Mouse (Mus musculus) frontal cortex, postnatal 10 days (tissue): ENCODE data around the gene Pmvk.

ENCODE experiments used
- DNase-seq, 2 experiments: peaks; one replicate each; pipeline ENCODE4 v3.0.0; 2022; ENCODE audit warnings: low spot score in 2 of 2, mixed read lengths in 1 of 2

The Pmvk gene

DNA sequence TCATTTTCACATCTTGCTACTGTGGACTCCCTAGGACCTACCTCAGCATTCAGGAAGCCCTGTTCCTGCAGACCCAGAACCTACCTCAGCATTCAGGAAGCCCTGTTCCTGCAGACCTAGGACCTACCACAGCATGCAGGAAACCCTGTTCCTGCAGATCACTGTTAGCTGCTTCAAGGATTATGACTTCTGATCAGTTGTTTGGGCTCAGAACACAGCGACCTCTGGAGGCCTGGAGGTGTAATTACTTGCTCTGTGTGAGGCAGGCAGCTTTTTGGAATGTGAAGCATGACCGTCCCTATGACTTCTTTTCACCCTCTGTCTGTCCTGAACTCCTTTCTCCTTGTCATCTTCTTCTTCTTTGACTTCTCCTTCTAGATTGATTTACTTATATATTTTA is 27.1 kb downstream of the Pmvk start:
- DNase-seq, result no peak

GRCm38 (mm10) chr3:89482249-89482648 is 27.9 kb downstream of the Pmvk start:
- DNase-seq, result no peak

DNA sequence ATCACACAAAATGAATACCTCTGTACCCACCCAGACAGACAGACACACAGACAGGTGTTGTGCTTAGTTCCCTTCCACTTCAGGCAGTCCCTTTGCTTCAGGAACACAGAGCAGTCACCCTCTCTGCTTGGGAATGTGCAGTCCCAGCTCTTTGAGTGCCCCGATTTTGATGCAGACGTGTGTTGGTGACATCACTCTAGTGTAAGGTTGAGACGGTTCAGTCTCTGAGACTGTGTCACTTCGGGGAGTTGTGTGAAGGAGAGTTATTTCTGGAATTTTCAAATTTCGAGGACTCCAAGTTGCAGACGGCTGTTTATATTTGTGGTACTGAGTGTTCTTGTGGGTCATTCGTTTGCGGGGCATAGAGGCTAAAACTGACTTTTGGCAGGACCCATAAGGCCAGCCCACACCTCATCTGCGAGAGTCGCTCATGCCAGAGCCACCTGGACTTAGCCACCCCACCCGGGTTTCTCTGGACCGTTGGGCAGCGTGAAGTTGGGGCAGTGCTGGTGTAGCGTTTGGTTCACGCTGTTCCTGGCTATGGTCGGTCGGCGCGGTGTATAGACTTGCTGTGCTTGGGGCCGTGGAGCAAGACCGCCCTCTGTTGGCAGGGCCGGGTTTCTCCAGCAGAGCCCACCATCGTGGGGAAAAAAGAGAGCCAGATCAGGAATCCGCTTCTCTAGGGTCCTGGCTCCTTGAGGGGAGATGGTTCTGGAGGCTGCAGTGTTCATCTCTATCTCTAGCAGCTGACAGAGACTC is 30.6 kb downstream of the Pmvk start:
- peak; percentile 22 to 60 for DNase-seq

DNA sequence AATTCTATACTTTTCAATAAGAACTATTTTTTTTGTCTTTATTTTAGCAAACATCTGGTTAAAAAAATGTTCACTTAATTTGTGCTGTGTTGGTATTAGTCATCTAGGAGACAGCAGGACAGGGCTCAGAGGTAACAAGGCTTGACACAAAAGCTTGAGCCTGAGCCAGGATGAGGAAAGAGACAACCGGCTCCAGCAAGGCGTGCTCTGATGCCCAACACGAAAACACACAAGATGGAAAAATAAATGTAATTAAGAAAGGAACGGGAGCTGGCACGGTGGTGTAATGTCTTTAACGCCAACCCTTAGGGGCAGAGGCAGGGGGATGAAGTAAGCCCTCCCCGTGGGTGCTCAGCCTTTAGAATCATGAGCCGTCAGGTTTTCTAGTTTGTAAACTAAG is 31.8 kb downstream of the Pmvk start:
- no peak for DNase-seq

- DNase-seq, result no peak
These were observed 32.8 kb downstream of the Pmvk start for GRCm38 (mm10) chr3:89486916-89487702.

DNA sequence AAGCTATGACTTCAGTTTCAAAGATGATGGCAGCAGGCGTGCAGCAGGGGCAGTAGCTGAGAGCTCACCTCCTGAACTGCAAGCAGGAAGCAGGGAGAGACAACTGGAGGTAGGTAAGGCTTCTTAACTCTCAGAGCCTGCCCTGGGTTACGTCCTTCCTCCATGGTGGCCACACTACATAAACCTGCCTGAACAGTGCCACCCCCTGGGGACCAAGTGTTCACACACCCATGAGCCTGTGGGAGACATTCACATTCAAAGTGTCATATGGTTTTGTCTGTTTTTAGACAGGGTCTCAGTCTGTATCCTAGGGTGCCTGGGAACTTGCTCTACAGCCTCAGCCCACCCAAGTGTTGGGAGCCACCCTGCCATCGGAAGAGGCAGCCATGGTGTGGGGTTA is 36.4 kb downstream of the Pmvk start:
- DNase-seq, result no peak

- no peak for DNase-seq
These were observed 37.2 kb downstream of the Pmvk start for GRCm38 (mm10) chr3:89491559-89491958.

DNA sequence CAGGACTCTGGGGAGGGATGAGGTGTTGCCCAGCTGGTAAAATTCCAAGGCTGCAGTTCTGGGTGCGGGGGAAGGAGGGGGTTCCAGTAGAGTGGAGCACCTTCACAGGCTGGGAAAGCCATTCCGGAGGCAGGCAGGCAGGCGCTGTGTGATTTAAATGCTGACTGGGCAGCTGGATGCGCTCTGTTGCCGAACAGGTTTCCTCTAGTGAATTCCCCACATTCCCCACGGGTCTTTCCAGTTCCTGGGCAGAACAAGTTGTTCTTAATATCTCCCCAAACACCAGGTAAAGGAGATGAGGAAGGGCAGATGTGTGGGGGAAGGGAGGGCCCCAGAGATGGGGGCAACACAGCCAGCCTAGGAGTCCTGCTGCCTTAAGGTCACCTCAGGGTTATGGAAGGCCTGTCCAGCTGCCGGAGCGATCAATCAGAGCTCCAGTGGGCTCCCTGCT is 38.4 kb downstream of the Pmvk start:
- DNase-seq, result no peak

DNA sequence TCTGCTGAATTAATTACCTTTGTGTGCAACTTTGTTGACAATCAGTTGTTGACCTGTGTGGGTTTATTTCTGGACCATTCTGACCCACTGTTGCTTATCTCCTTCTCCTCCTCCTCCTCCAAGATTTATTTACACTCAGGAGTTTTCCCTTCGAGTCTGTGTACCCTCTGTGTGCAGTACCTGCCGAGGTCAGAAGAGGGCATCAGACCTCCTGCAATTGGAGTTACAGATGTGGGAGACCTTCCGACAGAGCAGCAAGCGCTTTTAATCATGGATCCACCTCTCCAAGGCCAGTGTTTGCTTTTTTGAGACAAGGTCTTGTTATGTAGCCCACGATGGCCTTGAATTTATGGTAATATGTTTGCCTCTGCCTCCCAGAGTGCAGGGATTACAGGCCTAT is 40.3 kb downstream of the Pmvk start:
- DNase-seq, result no peak

DNA sequence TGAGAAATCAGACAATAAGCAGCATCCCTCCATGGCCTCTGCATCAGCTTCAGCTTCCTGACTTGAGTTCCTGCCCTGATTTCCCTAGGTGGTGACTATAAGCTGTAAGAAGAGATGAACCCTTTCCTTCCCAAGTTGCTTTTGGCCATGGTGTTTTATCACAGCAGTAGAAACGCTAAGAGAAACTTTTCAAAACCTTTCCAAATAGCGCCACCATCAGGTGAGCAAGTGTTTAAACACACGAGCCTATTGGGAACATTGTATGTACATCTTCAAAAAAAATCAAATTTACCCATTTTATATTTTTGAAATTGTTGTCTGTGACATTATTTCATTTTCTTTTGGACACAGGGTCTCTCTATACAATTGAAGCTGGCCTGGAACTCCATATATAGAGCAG is 42.0 kb downstream of the Pmvk start:
- DNase-seq, result no peak

DNA sequence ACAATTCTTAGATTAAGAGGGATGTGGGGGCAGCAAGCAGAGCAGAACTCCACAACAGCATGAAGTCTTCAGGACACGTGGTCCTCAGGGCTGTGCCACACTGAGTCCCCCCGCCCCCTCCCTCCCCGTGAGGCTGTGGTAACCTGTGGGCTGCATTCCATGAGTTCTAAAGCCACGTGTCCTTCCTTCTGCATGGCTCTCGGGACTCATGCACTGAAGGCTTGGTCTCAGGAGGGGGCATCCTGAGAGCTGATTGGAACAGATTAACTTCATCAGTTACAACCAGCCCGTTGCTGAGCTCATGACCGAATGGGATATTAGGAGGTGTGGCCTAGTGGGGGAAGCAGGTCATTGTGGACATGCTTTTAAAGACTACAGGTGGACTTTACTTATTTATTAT is 45.4 kb downstream of the Pmvk start:
- DNase-seq, result no peak

- DNase-seq, result no peak
These were observed 47.1 kb downstream of the Pmvk start for GRCm38 (mm10) chr3:89501486-89501885.

DNA sequence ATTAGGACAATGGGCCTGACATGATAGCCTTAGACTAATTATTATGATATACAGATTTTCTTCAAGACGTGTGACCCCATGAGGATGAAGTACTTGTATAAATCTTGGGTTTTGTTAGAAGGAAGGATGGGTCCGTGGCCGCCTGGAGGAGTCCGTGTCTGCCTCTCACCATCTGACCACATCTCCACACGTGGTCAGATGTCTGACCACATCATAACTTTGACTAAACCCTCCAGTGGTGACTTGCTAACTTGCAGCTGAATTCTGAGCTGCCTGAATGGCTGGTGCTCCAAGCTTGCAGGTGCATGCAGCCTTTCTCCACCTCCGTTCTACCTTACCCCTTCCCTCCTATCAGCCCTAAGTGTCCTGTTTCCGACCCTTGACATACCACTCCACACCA is 48.2 kb downstream of the Pmvk start:
- DNase-seq, result no peak

DNA sequence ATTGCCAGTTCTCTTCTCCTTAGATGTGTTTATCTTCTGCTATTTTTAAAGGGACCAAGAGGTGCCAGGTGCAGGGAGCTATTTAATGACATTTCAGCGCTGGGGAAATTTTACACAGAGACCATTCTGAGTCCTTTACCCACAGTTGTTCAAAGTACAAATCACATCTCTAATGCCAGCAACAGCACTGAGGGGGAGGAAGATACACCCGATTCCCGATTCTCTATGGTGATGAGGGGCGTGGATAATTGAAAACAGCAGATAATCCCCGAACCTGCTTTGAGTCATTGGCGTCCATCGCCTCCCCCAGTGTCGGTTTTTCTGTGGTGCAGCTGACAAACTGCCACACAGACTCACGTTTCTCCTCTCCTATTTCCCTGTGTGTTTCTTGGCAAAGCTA is 53.7 kb downstream of the Pmvk start:
- no peak for DNase-seq

DNA sequence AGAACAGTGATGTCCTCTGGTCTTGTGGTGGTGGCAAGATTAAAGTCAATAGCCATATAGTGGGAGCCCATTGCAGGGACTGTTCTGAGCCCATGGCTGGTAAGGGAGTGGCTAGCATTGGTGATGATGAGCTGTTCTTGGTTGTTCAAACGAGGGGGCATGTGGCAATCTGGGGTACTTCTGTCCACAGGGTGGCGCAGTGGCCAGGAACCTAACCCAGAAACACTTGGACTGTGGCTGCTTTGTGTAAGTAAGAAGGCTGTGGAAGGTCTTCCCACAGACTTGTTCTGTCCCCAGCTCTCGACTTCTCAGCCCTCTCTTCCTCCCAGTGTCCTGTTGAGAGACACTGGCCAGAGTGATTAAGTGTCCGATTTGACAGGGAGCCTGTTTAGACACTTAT is 56.6 kb downstream of the Pmvk start:
- DNase-seq, result peak in 1 of 2 experiments; percentile 52

- DNase-seq, result no peak
These were observed 57.1 kb downstream of the Pmvk start for GRCm38 (mm10) chr3:89511400-89511799.

GRCm38 (mm10) chr3:89512225-89512624 is 57.9 kb downstream of the Pmvk start:
- no peak for DNase-seq

DNA sequence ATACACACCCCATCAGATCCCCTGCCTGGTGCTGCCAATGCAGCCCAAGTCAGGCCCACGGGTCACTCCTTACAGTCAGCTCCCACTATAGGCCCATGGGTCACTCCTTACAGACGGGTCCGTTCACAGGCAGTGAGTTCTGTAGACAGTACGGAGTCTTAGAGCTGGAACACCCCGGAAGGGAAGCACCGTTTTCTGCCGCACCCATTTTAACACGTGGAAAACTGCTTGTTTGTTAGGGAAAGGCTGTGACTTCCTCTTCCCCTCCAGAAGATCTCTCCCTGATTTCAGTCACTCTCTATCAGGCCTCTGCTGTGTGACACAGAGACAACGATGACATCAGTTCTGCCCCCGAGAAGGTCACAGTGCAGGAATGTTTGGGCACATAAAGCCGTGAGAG is 61.1 kb downstream of the Pmvk start:
- no peak for DNase-seq

DNA sequence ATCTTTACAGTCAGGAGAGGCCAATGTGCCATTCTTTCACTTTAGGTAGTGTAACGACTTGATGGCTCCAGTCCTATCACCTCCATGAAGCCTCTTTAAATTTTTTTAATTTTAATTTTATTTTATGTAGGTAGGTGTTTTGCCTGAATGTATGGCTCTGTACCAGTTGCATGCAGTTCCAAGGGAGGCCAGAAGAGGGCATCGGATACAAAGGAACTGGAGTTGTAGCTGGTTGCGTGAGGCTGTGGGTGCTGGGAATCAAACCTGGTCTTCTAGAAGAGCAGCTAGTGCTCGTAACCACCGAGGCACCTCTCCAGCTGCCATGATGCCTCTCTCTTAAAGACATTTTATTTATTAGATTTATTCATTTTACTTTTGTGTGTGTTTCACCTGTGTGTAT is 62.0 kb downstream of the Pmvk start:
- DNase-seq, result no peak
